Mouse (Mus musculus) bone marrow macrophage, adult 2 months (primary cell): Measurements from ENCODE around the gene Ttc21b.

ENCODE experiments used
- CTCF ChIP-seq: IDR thresholded peaks from 2 replicates; pipeline ENCODE4 v1.5.1; 2012; ENCODE audit warnings: low read depth, mild to moderate bottlenecking, low read length, moderate library complexity
- POLR2A ChIP-seq: IDR thresholded peaks from 2 replicates; pipeline ENCODE4 v1.6.1; 2012; ENCODE audit warnings: mild to moderate bottlenecking, low read depth, low read length, borderline replicate concordance

DNA sequence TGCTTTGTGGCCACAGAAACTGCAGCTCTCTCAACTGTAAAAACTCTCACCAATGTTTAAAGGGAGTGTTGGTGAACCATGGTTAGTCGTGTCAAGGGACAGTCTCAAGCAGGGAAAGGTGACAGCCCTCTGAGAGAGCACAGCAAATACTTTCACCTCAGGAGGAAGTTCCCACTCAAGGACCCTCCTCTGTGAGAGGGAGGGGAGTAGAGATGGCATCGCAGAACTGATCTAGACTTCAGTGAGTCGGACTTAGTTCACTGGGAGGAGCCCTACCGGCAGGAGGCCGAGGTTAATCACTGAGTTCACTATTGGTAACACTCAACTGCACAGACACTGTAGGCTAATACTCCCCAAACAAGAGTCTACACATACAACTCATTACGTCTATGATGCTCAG is 68.9 kb downstream of the Ttc21b start:
- TF ChIP-seq CTCF = no peak
- no peak for TF ChIP-seq POLR2A
